Mouse (Mus musculus) adrenal gland, postnatal 25 days (tissue): ENCODE data around the gene Cass4. TPM values are rescaled to one million over a fixed set of nuclear protein-coding genes. Genes with fewer than 3 reads are reported as not detected.
A peak's percentile ranks its signal among the peaks of the same experiment; 100 is the strongest.

Experiments
- DNase-seq: peaks from one replicate; pipeline ENCODE4 v3.0.0; 2021; ENCODE audit warnings: mixed read lengths
- long read RNA-seq: library from polyadenylated mRNA; stranded (forward); transcript quantifications from one replicate; pipeline ENCODE4 v2.0.0, GENCODE M21; 2021
- total RNA-seq: library from RNA; stranded (reverse); gene quantifications from 2 replicates; pipeline ENCODE4 v1.2.3, GENCODE M21; 2021

Gene Cass4
- not detected in 2 replicates for total RNA-seq
- long read RNA-seq: 0 reads

- DNase-seq: no peak
Measured at GRCm38 (mm10) chr2:172393391-172394051, at the start of gene Cass4. Gene Cass4, plus strand, starts transcription at chr2:172393794.

GRCm38 (mm10) chr2:172344669-172345068 lies 48.9 kb upstream of the Cass4 start:
- DNase-seq: no peak

- DNase-seq: peak; percentile 98
Measured at GRCm38 (mm10) chr2:172345258-172345738, 48.3 kb upstream of the Cass4 start, which contains the start of gene Fam210b. Gene Fam210b, plus strand, starts transcription at chr2:172345565.

- DNase-seq: peak; percentile 63
Measured at GRCm38 (mm10) chr2:172346034-172346929, 47.3 kb upstream of the Cass4 start.

- peak; percentile 11 for DNase-seq
Measured at GRCm38 (mm10) chr2:172346933-172347611, 46.5 kb upstream of the Cass4 start.

- DNase-seq: no peak
Measured at GRCm38 (mm10) chr2:172348297-172348950, 45.2 kb upstream of the Cass4 start.

- DNase-seq: no peak
Measured at GRCm38 (mm10) chr2:172349776-172350175, 43.8 kb upstream of the Cass4 start.

GRCm38 (mm10) chr2:172350773-172351172 lies 42.8 kb upstream of the Cass4 start:
- no peak for DNase-seq

GRCm38 (mm10) chr2:172353218-172353617 lies 40.4 kb upstream of the Cass4 start:
- DNase-seq: no peak

GRCm38 (mm10) chr2:172354761-172355160 lies 38.8 kb upstream of the Cass4 start:
- DNase-seq: no peak

- no peak for DNase-seq
Measured at GRCm38 (mm10) chr2:172355833-172356232, 37.8 kb upstream of the Cass4 start.

- DNase-seq: no peak
Measured at GRCm38 (mm10) chr2:172363176-172363575, 30.4 kb upstream of the Cass4 start.

- peak; percentile 94 for DNase-seq
Measured at GRCm38 (mm10) chr2:172370411-172371223, 23.0 kb upstream of the Cass4 start, which contains the start of the genes Aurka and Cstf1. Gene Aurka, minus strand, starts transcription at chr2:172370535. Gene Cstf1, plus strand, starts transcription at chr2:172370681.

GRCm38 (mm10) chr2:172371258-172371657 lies 22.3 kb upstream of the Cass4 start:
- DNase-seq: no peak

- DNase-seq: no peak
Measured at GRCm38 (mm10) chr2:172376551-172376950, 17.0 kb upstream of the Cass4 start.

GRCm38 (mm10) chr2:172376999-172377515 lies 16.5 kb upstream of the Cass4 start:
- no peak for DNase-seq

GRCm38 (mm10) chr2:172378332-172378731 lies 15.3 kb upstream of the Cass4 start:
- DNase-seq: peak; percentile 26

- DNase-seq: no peak
Measured at GRCm38 (mm10) chr2:172380513-172380912, 13.1 kb upstream of the Cass4 start.

- DNase-seq: no peak
Measured at GRCm38 (mm10) chr2:172381341-172381740, 12.3 kb upstream of the Cass4 start.

- DNase-seq: no peak
Measured at GRCm38 (mm10) chr2:172381898-172382297, 11.7 kb upstream of the Cass4 start.

GRCm38 (mm10) chr2:172384715-172385114 lies 8.9 kb upstream of the Cass4 start:
- no peak for DNase-seq
